Mouse (Mus musculus) MEL (cell line): ENCODE data around the gene Minar1. TPM values are rescaled to one million over a fixed set of nuclear protein-coding genes. Genes with fewer than 3 reads are reported as not detected.

Experiments used
- DNase-seq: peaks from one replicate; pipeline ENCODE4 v3.0.0; 2011; ENCODE audit warnings: low read depth, low spot score
- H3K27ac ChIP-seq: 2 replicates; pipeline ENCODE4 v1.5.1; 2012; ENCODE audit warnings: low read depth, mild to moderate bottlenecking, control low read depth, low read length, moderate library complexity; ENCODE audit not compliant: control insufficient read depth
- H3K27me3 ChIP-seq, 2 experiments: fragments of 150-350 bp in 1 of 2; sonication (generic) in 1 of 2; 2 replicates each; pipeline ENCODE4 v1.6.1; 2012; ENCODE audit warnings: low read length in 2 of 2, mild to moderate bottlenecking in 2 of 2, improper control_type of control experiment in 1 of 2, moderate library complexity in 1 of 2; ENCODE audit not compliant: insufficient read depth in 2 of 2, control insufficient read depth in 1 of 2
- H3K36me3 ChIP-seq, 2 experiments: 2 replicates each; pipeline ENCODE4 v1.6.1; 2012 to 2014; ENCODE audit warnings: low read length in 2 of 2, improper control_type of control experiment in 1 of 2, inconsistent platforms in 1 of 2, mild to moderate bottlenecking in 1 of 2; ENCODE audit not compliant: insufficient read depth in 2 of 2, control insufficient read depth in 1 of 2
- H3K4me1 ChIP-seq, 2 experiments: fragments of 150-350 bp in 1 of 2; sonication (generic) in 1 of 2; 2 replicates each; pipeline ENCODE4 v1.6.1; 2012; ENCODE audit warnings: low read length in 2 of 2, improper control_type of control experiment in 1 of 2, mild to moderate bottlenecking in 1 of 2; ENCODE audit not compliant: insufficient read depth in 2 of 2, control insufficient read depth in 1 of 2
- H3K4me3 ChIP-seq, 2 experiments: fragments of 150-350 bp in 1 of 2; sonication (generic) in 1 of 2; 2 replicates each; pipeline ENCODE4 v1.5.1; 2012; ENCODE audit warnings: low read depth in 2 of 2, low read length in 2 of 2, mild to moderate bottlenecking in 2 of 2, moderate library complexity in 2 of 2, control low read depth in 1 of 2, improper control_type of control experiment in 1 of 2; ENCODE audit not compliant: control insufficient read depth in 1 of 2, insufficient read depth in 1 of 2
- H3K79me2 ChIP-seq: 2 replicates; pipeline ENCODE4 v1.6.1; 2012; ENCODE audit warnings: mild to moderate bottlenecking, low read length, moderate library complexity; ENCODE audit not compliant: control insufficient read depth, poor library complexity, insufficient read depth
- H3K9ac ChIP-seq: 2 replicates; pipeline ENCODE4 v1.6.1; 2012; ENCODE audit warnings: low read depth, mild to moderate bottlenecking, control low read depth, low read length, moderate library complexity; ENCODE audit not compliant: control insufficient read depth, poor library complexity, severe bottlenecking
- H3K9me3 ChIP-seq: fragments of 150-350 bp; sonication (generic); replicated peaks from 2 replicates; pipeline ENCODE4 v1.6.1; 2012; ENCODE audit warnings: mild to moderate bottlenecking, low read length, improper control_type of control experiment, moderate library complexity; ENCODE audit not compliant: insufficient read depth
- CHD1 ChIP-seq: IDR thresholded peaks from 2 replicates; pipeline ENCODE4 v1.6.1; 2012; ENCODE audit warnings: low read depth, mild to moderate bottlenecking, inconsistent platforms, low read length, improper control_type of control experiment
- CTCF ChIP-seq, 3 experiments: IDR thresholded peaks in 2 of 3; conservative IDR thresholded peaks in 1 of 3; 2 replicates each; pipeline ENCODE4 v1.5.1; 2011 to 2012; ENCODE audit warnings: low read length in 3 of 3, low read depth in 2 of 3, mild to moderate bottlenecking in 2 of 3, improper control_type of control experiment in 1 of 3, inconsistent platforms in 1 of 3, mixed read lengths in 1 of 3, moderate library complexity in 1 of 3; ENCODE audit not compliant: control insufficient read depth in 1 of 3, insufficient read depth in 1 of 3, poor library complexity in 1 of 3, severe bottlenecking in 1 of 3
- E2F4 ChIP-seq: IDR thresholded peaks from 2 replicates; pipeline ENCODE4 v1.6.1; 2011; ENCODE audit warnings: low read depth, low read length, improper control_type of control experiment, borderline replicate concordance
- GATA1 ChIP-seq: IDR thresholded peaks from 2 replicates; pipeline ENCODE4 v1.6.1; 2011; ENCODE audit warnings: low read depth, low read length, improper control_type of control experiment
- HCFC1 ChIP-seq: IDR thresholded peaks from 2 replicates; pipeline ENCODE4 v1.6.1; 2012; ENCODE audit warnings: low read depth, mild to moderate bottlenecking, inconsistent platforms, low read length, improper control_type of control experiment, moderate library complexity
- KAT2A ChIP-seq: conservative IDR thresholded peaks from 2 replicates; pipeline ENCODE4 v1.6.1; 2012; ENCODE audit warnings: low read depth, low read length, improper control_type of control experiment, inconsistent platforms
- POLR2A ChIP-seq, 2 experiments: IDR thresholded peaks; 2 replicates each; pipeline ENCODE4 v1.6.1; 2011 to 2012; ENCODE audit warnings: low read length in 2 of 2, mild to moderate bottlenecking in 2 of 2, control low read depth in 1 of 2, improper control_type of control experiment in 1 of 2, low read depth in 1 of 2, moderate library complexity in 1 of 2; ENCODE audit not compliant: control insufficient read depth in 1 of 2, insufficient read depth in 1 of 2, poor library complexity in 1 of 2
- POLR2AphosphoS2 ChIP-seq: IDR thresholded peaks from 2 replicates; pipeline ENCODE4 v1.6.1; 2011; ENCODE audit warnings: low read length, improper control_type of control experiment
- RAD21 ChIP-seq: IDR thresholded peaks from 2 replicates; pipeline ENCODE4 v1.6.1; 2011; ENCODE audit warnings: mild to moderate bottlenecking, low read depth, low read length, improper control_type of control experiment
- RCOR1 ChIP-seq: IDR thresholded peaks from 2 replicates; pipeline ENCODE4 v1.6.1; 2012; ENCODE audit warnings: low read depth, mild to moderate bottlenecking, inconsistent platforms, low read length, improper control_type of control experiment
- SIN3A ChIP-seq: IDR thresholded peaks from 2 replicates; pipeline ENCODE4 v1.6.1; 2012; ENCODE audit warnings: low read length, improper control_type of control experiment, inconsistent platforms
- SMC3 ChIP-seq: IDR thresholded peaks from 2 replicates; pipeline ENCODE4 v1.6.1; 2011; ENCODE audit warnings: low read depth, low read length, improper control_type of control experiment
- TBP ChIP-seq: IDR thresholded peaks from 2 replicates; pipeline ENCODE4 v1.8.0; 2011; ENCODE audit warnings: low read depth, low read length, improper control_type of control experiment
- TCF12 ChIP-seq: IDR thresholded peaks from 2 replicates; pipeline ENCODE4 v1.6.1; 2014; ENCODE audit warnings: low read depth, mild to moderate bottlenecking, inconsistent platforms, low read length, improper control_type of control experiment, moderate library complexity
- USF2 ChIP-seq, 2 experiments: IDR thresholded peaks; 2 replicates each; pipeline ENCODE4 v1.6.1; 2011 to 2012; ENCODE audit warnings: improper control_type of control experiment in 2 of 2, low read length in 2 of 2, borderline replicate concordance in 1 of 2, inconsistent platforms in 1 of 2, low read depth in 1 of 2, mild to moderate bottlenecking in 1 of 2; ENCODE audit not compliant: insufficient read depth in 1 of 2
- ZKSCAN1 ChIP-seq: IDR thresholded peaks from 2 replicates; pipeline ENCODE4 v1.6.1; 2012; ENCODE audit warnings: low read depth, mild to moderate bottlenecking, inconsistent platforms, low read length, improper control_type of control experiment, moderate library complexity
- ZMIZ1 ChIP-seq: IDR thresholded peaks from 2 replicates; pipeline ENCODE4 v1.6.1; 2012; ENCODE audit warnings: low read depth, mild to moderate bottlenecking, inconsistent platforms, low read length, improper control_type of control experiment, moderate library complexity
- ZNF384 ChIP-seq: IDR thresholded peaks from 2 replicates; pipeline ENCODE4 v1.6.1; 2012; ENCODE audit warnings: low read depth, mild to moderate bottlenecking, inconsistent platforms, low read length, improper control_type of control experiment
- polyA plus RNA-seq, 2 experiments: library from polyadenylated mRNA; stranded (reverse) in 1 of 2; unstranded in 1 of 2; fragments of >175 nt in 1 of 2; fragments of >200 nt in 1 of 2; gene quantifications; 2 replicates each; pipeline versions ENCODE4 v1.2.1 to v1.2.4; 2012; ENCODE audit warnings: low replicate concordance in 2 of 2, low read depth in 1 of 2; ENCODE audit not compliant: insufficient read length in 2 of 2, insufficient read depth in 1 of 2, missing spikeins in 1 of 2
- total RNA-seq: library from RNA; depleted of rRNA; stranded (reverse); fragments of 300-350 nt; gene quantifications from 2 replicates; pipeline ENCODE4 v1.2.3, GENCODE M21; 2012

Gene Minar1
- total and polyA plus RNA-seq, 3 experiments: not detected

DNA sequence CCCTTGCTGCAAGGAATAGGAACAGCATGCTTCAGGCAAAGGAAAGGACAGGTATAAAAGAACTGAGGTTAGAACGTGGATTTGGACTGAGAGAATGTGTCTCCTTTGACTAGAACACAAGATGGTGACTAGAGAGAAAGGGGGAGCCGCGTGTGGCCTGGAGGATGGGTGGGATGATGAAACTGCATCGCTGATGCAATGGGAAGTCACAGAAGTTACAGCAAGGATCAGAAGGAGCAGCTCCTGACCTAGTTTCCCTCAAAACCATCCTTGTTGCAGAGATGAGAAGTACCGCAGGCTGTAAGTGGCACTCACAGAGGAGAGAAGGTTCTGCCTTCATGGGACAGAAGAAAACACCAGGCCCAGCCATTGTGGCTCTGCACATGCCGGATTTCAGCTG, 28.0 kb upstream of the Minar1 start:
- Histone ChIP-seq H3K36me3 (no peaks in the 10 kb centered on the region), H3K9me3 (no peaks in the 10 kb centered on the region), H3K9ac (no peak overlapping the region), H3K79me2 (no peaks in the 10 kb centered on the region), H3K4me1 (no peaks in the 10 kb centered on the region), H3K4me3 (no peak overlapping the region), H3K27ac (no peak overlapping the region), H3K27me3 (no peaks in the 10 kb centered on the region)
- no peak for DNase-seq
- no peak for TF ChIP-seq ZMIZ1
- no peak for TF ChIP-seq RCOR1

DNA sequence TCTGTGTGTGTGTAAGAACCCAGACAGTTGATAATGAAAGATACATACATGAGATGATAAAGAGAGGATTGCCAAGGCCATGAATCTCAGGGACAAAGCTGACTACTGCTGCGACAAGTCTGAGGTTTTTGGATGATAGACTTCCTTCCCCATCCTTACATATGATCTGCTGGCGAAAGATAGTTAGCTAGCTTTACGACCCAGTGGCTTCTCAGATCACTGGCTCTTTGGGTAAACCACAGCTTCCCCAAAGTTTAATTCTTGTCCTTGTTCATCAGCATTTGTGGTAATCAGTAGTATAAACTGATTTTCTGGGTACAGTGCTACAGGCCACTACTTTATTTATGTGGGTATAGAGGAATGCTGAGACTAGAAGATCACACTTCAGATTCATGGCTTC, 14.5 kb upstream of the Minar1 start:
- TF ChIP-seq POLR2A (IDR thresholded peaks at IDR 0.05; ENCODE audit: control insufficient read depth in 1 of 2, insufficient read depth in 1 of 2, low read depth in 1 of 2, low read length in 2 of 2, poor library complexity in 1 of 2) (no peak), TBP (no peak), RAD21 (no peak), CHD1 (no peak), CTCF (IDR thresholded peaks at IDR 0.05 in 2 of 3, conservative IDR thresholded peaks at IDR 0.05 in 1 of 3; ENCODE audit: control insufficient read depth in 1 of 3, insufficient read depth in 1 of 3, low read depth in 2 of 3, low read length in 3 of 3, poor library complexity in 1 of 3, severe bottlenecking in 1 of 3) (no peak), GATA1 (no peak), ZKSCAN1 (no peak), USF2 (IDR thresholded peaks at IDR 0.05; ENCODE audit: borderline replicate concordance in 1 of 2, insufficient read depth in 1 of 2, low read depth in 1 of 2, low read length in 2 of 2) (no peak), SIN3A (no peak), HCFC1 (no peak), POLR2AphosphoS2 (no peak), KAT2A (no peak), SMC3 (no peak), E2F4 (no peak), ZNF384 (no peak), TCF12 (no peak)
- TF ChIP-seq, all 39 proteins: peak for 0
- Histone ChIP-seq H3K9ac (no peak overlapping the region), H3K4me1 (no peaks in the 10 kb centered on the region), H3K79me2 (no peaks in the 10 kb centered on the region), H3K9me3 (no peaks in the 10 kb centered on the region), H3K27ac (no peak overlapping the region), H3K27me3 (no peaks in the 10 kb centered on the region), H3K4me3 (no peak overlapping the region), H3K36me3 (no peaks in the 10 kb centered on the region)
- no peak for DNase-seq
